Mouse (Mus musculus) adrenal gland, postnatal 0 days (tissue): Measurements from ENCODE around the gene Pdia4. TPM values are rescaled to one million over a fixed set of nuclear protein-coding genes. Genes with fewer than 3 reads are reported as not detected.

Experiments used
- microRNA-seq: library from miRNA; unstranded; fragments of <30 nt; microRNA quantifications from one replicate; pipeline ENCODE4, GENCODE M21; 2016; ENCODE audit warnings: borderline replicate concordance; ENCODE audit not compliant: insufficient number of aligned reads
- polyA plus RNA-seq: library from polyadenylated mRNA; unstranded; fragments of >200 nt; fragmentation: Nextera tagmentation; extraction: Ambion mirVana; gene quantifications from 2 replicates; pipeline ENCODE4 v1.2.1, GENCODE M21; 2015

Pdia4 gene
- 100 and 130 TPM in 2 replicates for polyA plus RNA-seq

DNA sequence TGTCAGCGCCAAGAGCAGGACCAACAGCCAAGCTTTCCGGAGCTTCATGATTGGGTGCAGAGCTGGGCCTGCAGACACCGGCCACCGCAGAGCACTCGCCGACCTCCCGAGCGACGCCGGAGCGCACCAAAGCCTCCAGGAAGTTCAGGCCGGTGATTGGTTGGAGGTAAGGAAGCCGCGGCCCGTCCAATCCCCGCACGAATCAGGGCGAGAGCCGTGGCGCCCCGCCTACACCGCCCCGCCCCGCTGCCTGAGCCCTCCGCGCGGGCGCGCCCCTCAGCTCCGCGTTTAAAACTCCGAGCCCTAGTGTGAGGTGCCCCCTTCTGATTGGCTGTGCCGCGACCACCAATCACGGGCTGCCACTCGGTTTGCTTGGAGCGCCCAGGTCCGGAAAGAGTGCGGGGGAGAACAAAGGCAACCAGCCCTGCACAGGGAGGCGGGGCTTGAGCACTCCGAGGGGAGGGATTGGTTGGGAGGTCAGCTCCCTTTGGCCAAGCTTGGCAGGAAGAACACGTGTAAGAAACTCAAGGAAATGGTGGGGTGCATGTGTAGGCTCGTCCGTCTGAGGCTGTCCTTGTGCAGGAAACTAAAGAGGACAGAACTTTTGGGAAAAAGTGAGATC lies at the start of gene Pdia4:
Pdia4 (minus strand) TSS at position 174 of the 622 bp plus-strand sequence.

DNA sequence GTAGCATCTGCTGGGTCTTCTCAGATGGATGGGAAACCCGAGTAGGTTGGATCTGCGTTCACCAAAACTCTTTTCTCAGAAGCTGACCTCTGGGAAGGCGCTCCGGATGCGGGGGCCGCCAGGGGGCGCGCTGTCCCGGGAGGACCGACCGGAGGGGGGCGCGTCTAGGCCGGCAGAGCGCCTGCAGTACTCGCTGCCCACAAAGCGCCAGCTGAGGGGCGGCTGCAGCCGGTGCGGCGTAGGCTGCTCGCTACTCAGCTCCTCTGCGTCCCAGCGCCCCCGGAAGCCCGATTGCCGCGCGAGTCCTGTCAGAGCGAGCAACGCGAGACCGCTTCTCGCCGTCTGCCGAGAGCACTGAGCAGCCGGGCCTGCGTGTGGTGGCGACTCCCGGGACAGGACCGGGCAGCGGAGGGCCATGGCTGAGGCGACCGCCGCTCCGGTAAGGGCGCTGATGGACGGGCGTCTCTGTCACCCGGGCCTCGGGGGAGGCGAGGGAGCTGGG lies 22.3 kb upstream of the Pdia4 start, which contains the start of gene Zfp398:
Zfp398 (plus strand) TSS at position 180 of the 502 bp plus-strand sequence.

DNA sequence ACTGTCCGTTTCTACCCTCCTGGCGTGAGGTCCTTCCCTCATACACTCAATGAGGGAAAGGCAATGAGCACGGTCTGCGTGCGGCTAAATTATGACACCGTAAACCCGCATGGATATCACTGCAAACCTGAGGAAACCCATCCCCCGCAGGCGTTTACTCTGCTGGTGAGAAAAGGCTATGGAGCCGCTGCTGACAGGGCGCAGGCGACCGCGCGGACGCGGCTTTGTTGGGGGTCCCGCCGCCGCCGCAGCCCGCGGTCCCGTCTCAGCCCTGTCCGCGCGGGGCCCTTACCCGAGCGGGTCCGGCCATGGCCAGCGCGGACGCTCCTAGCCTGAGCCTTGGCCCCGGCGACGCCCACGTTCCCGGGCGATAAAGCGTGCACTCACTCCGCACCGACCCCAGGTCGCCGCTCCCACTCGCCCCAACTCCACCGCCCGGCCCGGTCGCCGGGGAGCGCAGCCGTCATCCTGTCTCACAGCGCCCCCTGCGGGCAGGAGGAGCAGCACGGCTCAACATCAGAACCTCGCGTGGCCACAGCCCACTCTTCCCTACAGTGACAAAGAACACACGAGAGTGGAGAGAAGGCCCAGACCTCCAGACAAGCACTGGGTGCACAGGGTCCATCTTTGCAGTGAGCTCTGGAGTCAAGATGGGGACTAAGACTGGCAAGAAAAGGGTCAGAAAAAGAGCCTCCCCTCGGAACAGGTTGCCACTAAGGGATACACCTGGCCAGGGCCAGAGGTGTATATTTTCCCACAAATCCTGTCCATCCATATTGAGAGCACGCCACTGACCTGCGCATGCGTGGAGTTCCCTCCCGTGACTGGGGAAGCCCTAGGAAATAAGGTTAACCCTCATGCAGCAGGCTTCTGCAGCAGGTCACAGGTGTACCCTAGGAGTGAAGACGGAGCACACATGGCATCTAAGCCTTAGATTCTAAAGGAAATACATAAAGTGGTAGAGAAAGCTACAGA lies 17.2 kb upstream of the Pdia4 start, which contains the start of gene Zfp786:
Zfp786 (minus strand) TSS at position 764 of the 975 bp plus-strand sequence.

Small RNA genes lying within 50 kb of the gene (microRNA-seq; reads per million reads assigned to microRNA genes)
- not detected for gene Mir704

Other genes with a start within 250 kb of the Pdia4 start
- 21.8 and 28.5 TPM in 2 replicates for gene Ezh2, start 218.1 kb downstream of the Pdia4 start, polyA plus RNA-seq
- gene Zfp786, start 17.4 kb upstream of the Pdia4 start, polyA plus RNA-seq = 1.5 and 2.2 TPM in 2 replicates
- gene Zfp398, start 22.2 kb upstream of the Pdia4 start, polyA plus RNA-seq = 5.0 and 7.5 TPM in 2 replicates
- gene Zfp282, start 63.8 kb upstream of the Pdia4 start, polyA plus RNA-seq = 10.4 and 10.5 TPM in 2 replicates
- gene Zfp212, start 107.0 kb upstream of the Pdia4 start, polyA plus RNA-seq = 11.0 and 12.1 TPM in 2 replicates
- 7.2 and 8.9 TPM in 2 replicates for gene Zfp956, start 140.0 kb upstream of the Pdia4 start, polyA plus RNA-seq
- gene Zfp777, start 235.5 kb upstream of the Pdia4 start, polyA plus RNA-seq = 3.8 and 5.8 TPM in 2 replicates